Mouse (Mus musculus) hematopoietic multipotent progenitor cell, adult 10-12 weeks (in vitro differentiated cells): ENCODE measurements around the gene Aff3. TPM values are rescaled to one million over a fixed set of nuclear protein-coding genes. Genes with fewer than 3 reads are reported as not detected.

Experiments used
- polyA plus RNA-seq: library from polyadenylated mRNA; stranded (reverse); fragments of >175 nt; gene quantifications from 2 replicates; pipeline ENCODE4 v1.2.3, GENCODE M21; 2012; ENCODE audit warnings: low replicate concordance

The Aff3 gene
- 127 and 153 TPM in 2 replicates for polyA plus RNA-seq

GRCm38 (mm10) chr1:38664777-38665176 lies at the start of gene Aff3:
Gene Aff3, minus strand, starts transcription at chr1:38664955.

GRCm38 (mm10) chr1:38129501-38130267 lies 535.1 kb downstream of the Aff3 start, which contains the start of gene Rev1:
Gene Rev1, minus strand, starts transcription at chr1:38129801.

Other genes starting within 250 kb of the Aff3 start
- gene Lonrf2, start 171.8 kb upstream of the Aff3 start, polyA plus RNA-seq, result not detected in 2 replicates
- 3.8 and 10.4 TPM in 2 replicates for gene Chst10, start 233.2 kb upstream of the Aff3 start, polyA plus RNA-seq